Mouse (Mus musculus) bone marrow, adult 2 months (tissue): ENCODE data around the gene Nudt9. TPM values are rescaled to one million over a fixed set of nuclear protein-coding genes. Genes with fewer than 3 reads are reported as not detected.

Source experiments
- H3K27ac ChIP-seq: fragments of 200-500 bp; 2 replicates; pipeline ENCODE4 v1.5.1; 2012; ENCODE audit warnings: low read depth, mild to moderate bottlenecking, control low read depth, inconsistent platforms, low read length; ENCODE audit not compliant: control insufficient read depth, poor library complexity, insufficient read depth
- H3K4me1 ChIP-seq: fragments of 200-500 bp; 2 replicates; pipeline ENCODE4 v1.6.1; 2011; ENCODE audit warnings: low read length; ENCODE audit not compliant: control insufficient read depth, insufficient read depth
- H3K4me3 ChIP-seq: fragments of 200-500 bp; replicated peaks from 2 replicates; pipeline ENCODE3; 2011; ENCODE audit warnings: mild to moderate bottlenecking, low read depth, low read length, control low read depth; ENCODE audit not compliant: control insufficient read depth
- CTCF ChIP-seq: fragments of 200-500 bp; IDR thresholded peaks from 2 replicates; pipeline ENCODE4 v1.5.1; 2011; ENCODE audit warnings: low read length, control low read depth; ENCODE audit not compliant: control insufficient read depth, insufficient read depth
- POLR2A ChIP-seq: fragments of 200-500 bp; IDR thresholded peaks from 2 replicates; pipeline ENCODE4 v1.6.1; 2011; ENCODE audit warnings: low read depth, mild to moderate bottlenecking, control low read depth, low read length, borderline replicate concordance; ENCODE audit not compliant: control insufficient read depth
- WGBS: fragments of 180-500 bp; shearing (Covaris S2); methylation state at CpG from one replicate; pipeline ENCODE4 v1.1.7; 2018; 5-methylcytosine and 5-hydroxymethylcytosine counted together
- polyA plus RNA-seq: library from polyadenylated mRNA; stranded (reverse); fragments of >200 nt; gene quantifications from 2 replicates; pipeline ENCODE4 v1.2.4, GENCODE M21; 2011; ENCODE audit warnings: low replicate concordance; ENCODE audit not compliant: missing spikeins, insufficient read depth, insufficient read length

Nudt9 gene
- polyA plus RNA-seq, 1 experiment: 32.5 TPM

GRCm38 (mm10) chr5:104101678-104102531 lies 55.8 kb downstream of the Nudt9 start:
- no peak overlapping the region for H3K4me3 ChIP-seq
- TF ChIP-seq CTCF: no peak
- TF ChIP-seq POLR2A: no peak
- H3K4me1 ChIP-seq: no peaks in the 10 kb centered on the region
- H3K27ac ChIP-seq: no peak overlapping the region
- 75% methylated on average over 10 of the region's 10 CpGs for WGBS

- Histone ChIP-seq H3K4me1 (no peaks in the 10 kb centered on the region), H3K4me3 (no peak overlapping the region), H3K27ac (no peak overlapping the region)
- TF ChIP-seq CTCF (no peak), POLR2A (no peak)
- 65% methylated on average over 4 of the region's 4 CpGs for WGBS
Observed at GRCm38 (mm10) chr5:104103171-104103570, 57.1 kb downstream of the Nudt9 start.

GRCm38 (mm10) chr5:104104111-104104510 lies 58.0 kb downstream of the Nudt9 start:
- TF ChIP-seq CTCF: no peak
- no peak for TF ChIP-seq POLR2A
- no peaks in the 10 kb centered on the region for H3K4me1 ChIP-seq
- WGBS: 84% methylated on average over 2 of the region's 2 CpGs
- H3K4me3 ChIP-seq: no peak overlapping the region
- no peak overlapping the region for H3K27ac ChIP-seq

GRCm38 (mm10) chr5:104108127-104108875 lies 62.2 kb downstream of the Nudt9 start:
- TF ChIP-seq POLR2A (no peak), CTCF (no peak)
- 71% methylated on average over 11 of the region's 11 CpGs for WGBS

GRCm38 (mm10) chr5:104108879-104109369 lies 62.8 kb downstream of the Nudt9 start:
- Histone ChIP-seq H3K27ac (no peak overlapping the region), H3K4me3 (no peak overlapping the region), H3K4me1 (no peaks in the 10 kb centered on the region)
- no peak for TF ChIP-seq POLR2A
- no peak for TF ChIP-seq CTCF
- 28% methylated on average over 18 of the region's 18 CpGs for WGBS

More at GRCm38 (mm10) chr5:104108127-104108875, 62.2 kb downstream of the Nudt9 start:
- Histone ChIP-seq H3K4me1 (no peaks in the 10 kb centered on the region), H3K4me3 (no peak overlapping the region), H3K27ac (no peak overlapping the region)

GRCm38 (mm10) chr5:104109516-104109915 lies 63.4 kb downstream of the Nudt9 start:
- no peaks in the 10 kb centered on the region for H3K4me1 ChIP-seq
- 61% methylated on average over 3 of the region's 3 CpGs for WGBS
- no peak for TF ChIP-seq POLR2A
- no peak for TF ChIP-seq CTCF

GRCm38 (mm10) chr5:104110171-104110920 lies 64.2 kb downstream of the Nudt9 start:
- WGBS: 59% methylated on average over 9 of the region's 9 CpGs
- Histone ChIP-seq H3K27ac (no peak overlapping the region), H3K4me1 (no peaks in the 10 kb centered on the region), H3K4me3 (no peak overlapping the region)
- no peak for TF ChIP-seq POLR2A
- no peak for TF ChIP-seq CTCF

More at GRCm38 (mm10) chr5:104109516-104109915, 63.4 kb downstream of the Nudt9 start:
- no peak overlapping the region for H3K27ac ChIP-seq
- H3K4me3 ChIP-seq: no peak overlapping the region
